Mouse (Mus musculus): ENCODE measurements around the gene Iqsec1.

DNA sequence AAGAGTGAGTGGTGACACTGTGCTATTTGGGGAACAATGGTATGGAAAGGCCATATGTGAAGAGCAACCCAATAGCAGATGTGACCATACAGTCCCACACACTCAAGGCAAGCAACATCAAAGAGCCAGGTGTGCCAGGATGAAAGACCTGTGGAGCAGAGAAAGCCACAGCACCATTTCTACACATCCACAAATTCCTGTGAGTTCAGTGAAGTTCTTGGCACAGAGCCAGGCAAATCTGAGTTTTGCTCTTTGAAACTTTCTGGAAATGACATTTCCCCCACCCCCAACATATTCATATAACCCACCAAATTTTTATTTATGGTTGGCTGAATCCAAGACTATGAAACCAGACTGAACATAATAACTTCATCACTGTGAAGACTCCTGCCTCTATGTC is 183.8 kb downstream of the Iqsec1 start:
- TF ChIP-seq CTCF (IDR thresholded peaks at IDR 0.05; ENCODE audit: low read depth) (no peak), EP300 (IDR thresholded peaks at IDR 0.05; ENCODE audit: low read depth) (no peak)

All from heart, postnatal 0 days (tissue).